Mouse (Mus musculus): ENCODE measurements around the gene Pcbp2.

Gene Pcbp2

GRCm38 (mm10) chr15:102508336-102508735 lies 38.0 kb downstream of the Pcbp2 start:
- DNase-seq, result no peak

DNA sequence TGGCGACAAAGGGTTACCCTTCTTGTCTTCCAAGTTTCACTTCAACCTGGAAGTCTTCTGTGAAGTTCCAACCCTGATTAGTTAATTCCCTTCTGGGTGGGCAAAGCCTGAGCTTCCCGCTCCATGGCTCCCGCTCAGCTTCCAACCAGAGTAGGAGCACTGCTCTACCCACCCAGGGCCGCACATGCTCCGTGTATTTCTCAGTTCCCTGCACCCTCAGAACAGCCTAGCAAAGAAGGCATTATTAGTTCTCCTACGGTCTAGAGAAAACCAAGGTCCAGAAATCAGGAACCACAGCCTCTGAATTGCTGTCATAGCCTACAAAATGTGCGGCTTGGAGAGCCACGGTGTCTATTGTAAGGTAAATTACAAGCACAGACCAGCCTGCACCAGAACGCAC lies 39.8 kb downstream of the Pcbp2 start:
- peak; percentile 38 for DNase-seq

DNA sequence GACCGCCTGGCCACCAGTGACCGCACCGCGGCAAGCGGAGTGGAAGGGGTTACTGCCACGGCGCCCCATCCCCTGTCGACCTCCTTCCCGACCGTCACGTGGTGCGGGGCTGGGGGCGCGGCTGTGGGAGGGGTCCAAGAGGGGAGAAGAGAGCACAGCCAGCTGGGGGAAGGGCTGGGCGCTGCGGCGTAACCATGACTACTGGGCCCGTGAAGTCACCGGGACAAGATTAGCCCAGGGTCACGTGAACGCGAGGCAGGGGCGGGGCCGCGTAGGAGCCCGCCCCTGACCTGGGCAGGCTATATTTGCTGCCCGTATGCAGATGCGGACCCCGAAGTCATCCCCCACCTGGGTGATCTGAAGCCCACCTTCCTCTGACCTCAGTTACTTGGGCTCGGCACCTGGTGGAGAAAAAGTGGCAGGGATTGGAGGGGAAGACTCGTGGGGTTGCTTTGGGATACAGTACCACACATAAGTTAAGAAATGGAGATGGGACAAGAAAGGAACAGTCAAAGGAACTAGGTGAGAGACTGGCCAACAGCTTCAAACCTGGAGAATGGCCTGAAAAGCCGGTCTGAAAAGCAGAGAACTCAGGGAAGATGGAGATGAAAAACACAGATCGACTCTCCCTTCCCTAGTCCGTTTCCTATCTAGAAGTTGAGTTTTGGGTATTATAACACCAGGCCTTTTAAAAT lies 40.4 kb downstream of the Pcbp2 start:
- peak; percentile 92 for DNase-seq

GRCm38 (mm10) chr15:102511285-102511833 lies 41.0 kb downstream of the Pcbp2 start:
- DNase-seq, result peak; percentile 56

DNA sequence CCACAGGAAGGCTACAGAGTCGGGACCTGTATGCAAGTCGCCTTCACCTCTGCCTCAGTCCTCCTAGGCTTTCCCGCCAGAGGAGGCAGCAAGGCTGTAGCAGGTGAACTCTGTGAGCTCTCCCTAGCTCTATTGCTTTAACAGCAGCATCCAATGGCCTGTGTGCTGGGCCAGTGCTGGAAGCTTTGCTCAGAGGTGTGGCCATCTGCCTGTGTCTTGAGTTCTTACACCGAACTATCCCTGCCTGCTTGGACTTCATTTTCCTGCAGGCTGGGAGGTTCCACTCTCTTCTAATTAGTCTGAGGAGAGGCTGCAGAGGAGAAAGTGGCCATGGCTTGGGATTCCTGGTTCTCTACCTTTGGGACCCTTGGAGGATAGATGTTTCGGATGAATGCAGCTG lies 41.7 kb downstream of the Pcbp2 start:
- no peak for DNase-seq

DNA sequence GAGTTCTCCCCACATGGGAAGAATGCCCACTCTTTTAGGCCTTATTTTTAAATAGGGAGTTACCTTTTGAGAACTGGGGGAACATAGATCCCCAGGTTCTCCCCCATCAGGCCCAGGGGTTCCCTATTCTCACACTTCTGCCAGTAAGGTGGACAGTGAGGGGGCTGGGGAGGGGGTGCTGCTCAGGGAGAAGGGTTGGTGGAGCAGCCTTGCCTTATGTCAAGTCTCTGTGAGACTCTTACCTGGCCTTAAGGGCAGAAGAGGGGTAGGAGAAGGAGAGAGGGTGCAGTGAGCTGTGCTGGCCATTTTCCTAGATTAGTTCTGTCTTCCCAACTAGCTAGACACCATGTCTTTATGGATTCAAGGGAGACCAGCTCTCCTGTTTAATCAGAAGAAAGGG lies 42.1 kb downstream of the Pcbp2 start:
- no peak for DNase-seq

- DNase-seq, result no peak
Observed at GRCm38 (mm10) chr15:102513004-102513403, 42.7 kb downstream of the Pcbp2 start.

DNA sequence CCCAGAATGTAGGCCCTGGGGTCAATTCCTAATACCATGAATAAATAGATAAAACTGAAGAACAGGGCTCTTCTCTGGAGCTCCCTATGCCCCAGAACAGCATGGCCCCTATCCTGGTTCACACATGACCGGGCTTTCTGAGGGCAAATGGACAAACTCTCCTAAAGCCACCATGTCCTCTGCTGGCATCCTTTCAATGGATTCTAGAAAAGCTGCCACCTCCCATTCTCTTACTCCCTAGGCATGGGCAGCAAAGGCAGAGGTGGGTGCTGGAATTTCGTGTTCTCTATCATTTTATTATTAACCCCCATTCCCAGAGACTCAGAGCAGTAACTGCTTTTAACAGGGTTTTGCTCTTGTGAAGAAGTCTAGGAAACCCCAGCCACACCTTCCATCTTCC lies 44.9 kb downstream of the Pcbp2 start:
- no peak for DNase-seq

DNA sequence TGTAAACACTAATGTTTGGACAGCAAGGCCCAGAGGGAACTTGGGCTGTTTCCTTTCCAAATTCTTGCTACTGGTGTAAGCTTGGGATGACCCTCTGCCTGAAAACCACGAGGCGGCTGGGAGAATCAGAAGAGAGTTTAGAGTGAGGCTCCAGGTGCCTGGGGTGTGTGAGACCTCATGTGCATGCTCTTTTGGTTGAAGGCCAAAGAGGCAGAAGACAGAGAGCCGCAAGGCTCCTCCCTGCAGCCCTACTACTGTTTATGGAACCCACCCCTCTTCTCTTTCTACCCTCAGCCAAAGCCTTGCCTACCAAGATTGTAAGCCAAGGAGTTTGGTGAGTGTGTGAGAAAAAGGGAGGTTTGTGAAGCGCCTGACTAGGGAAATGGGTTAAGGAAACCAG lies 45.5 kb downstream of the Pcbp2 start:
- no peak for DNase-seq

GRCm38 (mm10) chr15:102516293-102516692 lies 46.0 kb downstream of the Pcbp2 start:
- peak; percentile 37 for DNase-seq

DNA sequence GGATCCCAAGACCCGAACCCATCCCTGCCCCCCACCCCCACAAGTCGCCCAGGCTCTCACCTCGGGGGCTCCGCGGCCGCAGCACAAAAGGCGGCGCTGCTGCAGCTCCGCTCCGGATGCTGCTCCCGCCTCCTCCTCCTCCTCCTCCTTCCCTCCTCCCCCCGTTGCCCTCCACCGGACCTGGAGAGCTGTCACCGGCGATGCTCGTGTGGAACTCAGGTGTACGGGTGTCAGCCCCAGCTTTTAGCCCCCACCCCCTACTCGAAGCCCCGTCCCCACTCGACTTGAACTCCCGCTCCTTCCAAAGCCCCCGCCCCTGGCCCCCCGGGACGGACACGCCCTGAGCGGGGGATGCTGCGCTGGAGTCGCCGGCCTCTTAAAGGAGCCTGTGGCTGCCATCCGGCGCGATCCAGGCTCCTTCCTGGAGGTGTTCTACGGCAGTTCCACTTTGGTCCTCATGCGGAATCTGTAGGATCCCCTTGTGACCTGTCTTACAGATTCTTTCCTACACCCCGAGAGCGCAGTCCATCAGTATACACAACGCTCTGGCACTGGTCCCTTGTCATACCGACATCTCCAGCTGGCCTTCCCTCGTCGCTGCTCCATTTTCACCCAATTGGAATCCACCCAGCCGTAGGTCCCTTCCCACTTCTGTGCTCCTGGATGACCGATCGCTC lies 46.5 kb downstream of the Pcbp2 start, which contains the start of gene Map3k12:
Map3k12 (minus strand) TSS at position 337 of the 677 bp plus-strand sequence.
- peak; percentile 83 for DNase-seq

GRCm38 (mm10) chr15:102517631-102517975 lies 47.3 kb downstream of the Pcbp2 start:
- DNase-seq, result no peak

DNA sequence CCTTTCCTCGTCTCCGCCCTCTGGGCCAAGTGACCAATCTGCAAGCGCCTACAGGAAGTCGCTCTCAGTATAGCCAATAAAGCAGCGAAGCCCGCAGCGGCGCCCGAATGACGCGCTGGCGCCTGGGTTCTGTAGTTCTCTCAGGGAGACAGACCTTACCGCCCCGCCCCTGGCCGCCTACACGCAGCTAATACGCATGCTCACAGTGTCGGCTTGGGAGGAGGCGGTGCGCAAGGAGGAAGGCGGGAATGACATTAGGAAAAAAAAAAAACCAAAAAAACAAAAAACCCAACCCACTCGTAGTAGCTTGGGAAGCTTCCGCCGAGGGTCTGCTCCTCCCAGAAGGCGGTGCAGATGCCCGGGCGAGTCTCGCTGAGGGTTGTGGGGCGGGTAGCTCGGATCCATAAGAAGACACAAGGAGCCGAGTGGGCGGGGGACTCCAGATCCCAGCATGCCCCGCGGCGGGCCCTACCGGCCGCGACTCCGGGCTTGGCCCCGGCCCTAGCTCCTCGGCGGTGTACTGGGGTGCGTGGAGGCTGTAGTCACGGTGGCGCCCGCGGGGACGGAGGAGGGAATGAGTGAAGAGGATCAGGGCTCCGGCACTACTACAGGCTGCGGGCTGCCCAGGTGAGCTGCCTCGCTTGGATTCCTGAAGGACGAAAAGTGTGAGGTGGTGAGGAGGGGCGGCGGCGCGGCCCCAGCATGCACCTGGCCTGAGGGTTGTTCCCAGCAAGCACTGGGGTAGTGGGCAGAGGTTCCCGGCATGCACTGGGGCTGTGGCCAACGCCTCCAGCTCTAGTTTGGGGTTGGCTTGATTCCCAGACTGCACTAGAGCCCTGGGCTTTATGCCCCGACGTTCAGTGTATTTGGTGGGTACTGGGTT lies 47.9 kb downstream of the Pcbp2 start, which contains the start of gene Tarbp2:
Tarbp2 (plus strand) TSS at position 217 of the 883 bp plus-strand sequence.
- DNase-seq, result peak; percentile 100

GRCm38 (mm10) chr15:102518859-102519201 lies 48.5 kb downstream of the Pcbp2 start:
- no peak for DNase-seq

DNA sequence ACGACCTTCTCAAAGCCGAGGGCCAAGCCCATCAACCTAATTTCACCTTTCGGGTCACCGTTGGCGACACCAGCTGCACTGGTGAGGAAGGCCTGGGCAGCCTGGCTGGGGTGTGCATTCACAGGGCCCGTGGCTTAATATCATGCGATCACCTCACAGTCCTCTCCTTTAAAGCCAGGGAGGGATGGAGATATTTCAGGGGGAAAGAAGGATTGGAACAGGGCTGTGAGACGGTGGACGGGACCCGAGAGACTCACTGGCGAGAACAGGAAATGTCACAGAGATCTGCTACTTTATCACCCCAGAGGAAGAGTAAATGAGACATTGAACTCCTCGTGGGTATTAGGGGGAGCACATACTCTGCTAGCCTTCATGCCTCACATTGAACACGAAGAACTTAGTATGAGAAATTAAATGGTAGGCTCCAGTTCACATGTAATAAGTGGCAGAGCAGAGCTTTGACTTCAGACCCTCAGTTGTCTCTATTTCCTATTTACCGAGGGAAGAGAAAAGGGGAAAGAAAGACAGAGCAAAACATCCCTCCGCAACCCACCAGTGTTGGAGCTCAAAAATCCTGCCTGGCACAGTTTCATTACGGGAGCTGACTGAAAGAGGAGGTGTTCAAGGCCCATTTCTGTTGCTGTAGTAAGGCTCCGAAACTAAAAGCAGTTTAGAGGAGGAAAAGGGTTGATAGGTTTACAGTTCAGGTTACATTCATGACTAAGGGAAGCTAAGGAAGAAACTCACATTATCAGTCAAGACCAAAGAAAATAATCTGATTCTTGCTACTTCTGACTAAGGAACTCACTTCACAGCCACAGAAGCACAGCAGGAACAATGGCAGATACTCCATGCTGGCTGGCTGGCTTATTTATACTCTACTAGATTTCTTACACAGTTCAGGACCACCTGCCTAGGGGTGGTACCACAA lies 49.1 kb downstream of the Pcbp2 start:
- DNase-seq, result no peak

- DNase-seq, result no peak
Observed at GRCm38 (mm10) chr15:102520416-102520815, 50.1 kb downstream of the Pcbp2 start.

- DNase-seq, result no peak
Observed at GRCm38 (mm10) chr15:102521480-102521879, 51.1 kb downstream of the Pcbp2 start.

- peak; percentile 79 for DNase-seq
Observed at GRCm38 (mm10) chr15:102524892-102525485, 54.6 kb downstream of the Pcbp2 start, which contains the start of gene Npff. Gene Npff, minus strand, starts transcription at chr15:102524942.

- DNase-seq, result no peak
Observed at GRCm38 (mm10) chr15:102526111-102527002, 56.0 kb downstream of the Pcbp2 start.

DNA sequence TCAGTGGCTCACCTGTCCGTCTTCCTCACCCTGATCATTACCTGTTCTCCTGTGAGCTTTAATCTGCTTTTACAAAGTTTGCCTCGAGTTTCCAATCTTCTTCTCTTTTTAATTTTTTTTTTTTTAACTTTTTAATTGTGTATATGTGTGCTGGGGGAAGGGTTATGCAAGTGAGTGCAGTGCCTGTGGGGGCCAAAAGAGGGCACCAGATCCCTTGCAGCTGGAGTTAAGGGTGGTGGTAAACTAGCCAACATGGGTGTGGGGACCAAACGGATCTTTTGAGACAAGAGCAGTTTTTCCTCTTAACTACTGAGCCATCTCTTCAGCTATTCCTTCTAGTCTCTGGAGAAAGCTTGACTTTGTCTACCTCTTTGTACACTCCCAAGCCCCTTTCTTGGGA lies 57.6 kb downstream of the Pcbp2 start:
- DNase-seq, result no peak

DNA sequence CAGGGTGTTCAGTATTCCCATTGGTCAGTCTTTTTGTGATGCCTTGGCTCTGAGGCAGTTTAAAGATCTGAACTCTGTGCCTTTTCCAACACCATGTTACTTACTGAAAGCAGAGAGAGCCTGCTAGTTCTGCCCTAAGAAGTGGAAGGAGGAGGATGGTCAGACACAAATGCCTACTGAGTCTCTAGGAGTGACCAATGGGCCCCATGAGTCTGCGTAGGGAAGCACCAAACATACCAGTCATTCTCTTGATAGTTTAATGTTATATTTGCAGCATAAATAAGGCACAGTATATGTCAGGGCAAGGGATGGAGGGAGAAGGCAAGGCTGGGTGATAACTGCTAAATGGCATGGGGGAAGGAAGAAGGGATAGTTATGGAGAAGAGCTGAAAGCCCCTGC lies 58.1 kb downstream of the Pcbp2 start:
- no peak for DNase-seq
